Comparison of ENCODE assay signal across 8 mouse cellular contexts in genomic region chr19:34547976-34548375, GRCm38 (mm10). TPM values are rescaled to one million over a fixed set of nuclear protein-coding genes. Genes with fewer than 3 reads are reported as not detected.
DNase-seq lines count a peak whose midpoint lies in the region; ATAC-seq lines count a peak whose summit lies in the region.

No protein-coding gene starts in this region.

- no peak overlapping the region for H3K4me2 ChIP-seq in forebrain, embryonic 11.5 days (ENCODE audit: low read depth, low read length, severe bottlenecking)
- no peak overlapping the region for H3K4me2 ChIP-seq in forebrain, embryonic 13.5 days

- no peak overlapping the region for H3K27ac ChIP-seq in forebrain, embryonic 11.5 days (ENCODE audit: low read depth, low read length)
- H3K27ac ChIP-seq in forebrain, embryonic 13.5 days, result no peak overlapping the region

- H3K36me3 ChIP-seq in forebrain, embryonic 11.5 days (ENCODE audit: control insufficient read depth, insufficient read depth, low read length), result no peaks in the 10 kb centered on the region
- no peaks in the 10 kb centered on the region for H3K36me3 ChIP-seq in forebrain, embryonic 13.5 days (ENCODE audit: poor library complexity, severe bottlenecking)
- no peaks in the 10 kb centered on the region for H3K36me3 ChIP-seq in splenic B cell, adult 2 months (ENCODE audit: control insufficient read depth, insufficient read depth, low read length, poor library complexity, severe bottlenecking)

- no peak overlapping the region for H3K9ac ChIP-seq in forebrain, embryonic 11.5 days (ENCODE audit: low read length)
- H3K9ac ChIP-seq in forebrain, embryonic 13.5 days, result no peak overlapping the region

- no peaks in the 10 kb centered on the region for H3K9me3 ChIP-seq in forebrain, embryonic 11.5 days (ENCODE audit: control insufficient read depth, low read length)
- no peaks in the 10 kb centered on the region for H3K9me3 ChIP-seq in forebrain, embryonic 13.5 days (replicated peaks)

- no peak overlapping the region for H3K4me3 ChIP-seq in forebrain, embryonic 11.5 days (ENCODE audit: low read depth, low read length)
- H3K4me3 ChIP-seq in forebrain, embryonic 13.5 days, result no peak overlapping the region

- no peaks in the 10 kb centered on the region for H3K27me3 ChIP-seq in forebrain, embryonic 11.5 days (ENCODE audit: control insufficient read depth, insufficient read depth, low read length)
- H3K27me3 ChIP-seq in forebrain, embryonic 13.5 days, result no peaks in the 10 kb centered on the region
- H3K27me3 ChIP-seq in splenic B cell, adult 2 months (ENCODE audit: control insufficient read depth, insufficient read depth, low read length, poor library complexity, severe bottlenecking), result no peaks in the 10 kb centered on the region

- H3K4me1 ChIP-seq in forebrain, embryonic 11.5 days (replicated peaks; ENCODE audit: control insufficient read depth, insufficient read depth, low read length), result no peaks in the 10 kb centered on the region; the same call in 1 of the 2 replicates
- H3K4me1 ChIP-seq in forebrain, embryonic 13.5 days, result 0 out of 2 replicates have a peak, but pooled peaks cover 4% of the 10 kb centered on the region

- WGBS in forebrain, embryonic 11.5 days, result 30% methylated on average over 7 of the region's 7 CpGs
- WGBS in forebrain, embryonic 13.5 days, result 32% methylated on average over 7 of the region's 7 CpGs

- ATAC-seq in forebrain, embryonic 11.5 days (replicated peaks; ENCODE audit: low FRiP score), result no peak
- no peak for ATAC-seq in forebrain, embryonic 13.5 days
- peak; percentile 83 for ATAC-seq in granulocyte monocyte progenitor cell, adult 5-6 weeks (replicated peaks; ENCODE audit: poor library complexity, severe bottlenecking)
- ATAC-seq in megakaryocyte-erythroid progenitor cell, adult 5-6 weeks (replicated peaks; ENCODE audit: low FRiP score, low TSS enrichment, poor library complexity, severe bottlenecking), result peak; percentile 64

- peak; percentile 79 for DNase-seq in forebrain, embryonic 11.5 days (ENCODE audit: low spot score)
- peak; percentile 82 for DNase-seq in R1 (ENCODE audit: low read depth, low spot score)
- peak; percentile 63 to 79 for DNase-seq in cerebellum, postnatal 25 days
- peak; percentile 49 to 66 for DNase-seq in layer of hippocampus, postnatal 14 days (ENCODE audit: low spot score in 2 of 2)
- DNase-seq in splenic B cell, adult 2 months (ENCODE audit: low read depth, low spot score), result peak; percentile 94

RNA-seq across cellular contexts. Expression of gene Ifit2, which starts 2.5 kb away (rescaled TPM):
- 4.9 and 6.4 TPM in 2 replicates for polyA plus RNA-seq in forebrain, embryonic 11.5 days (2014; fragmentation: Nextera tagmentation; extraction: Ambion mirVana)
- polyA plus RNA-seq in forebrain, embryonic 13.5 days (2015; fragmentation: Nextera tagmentation; extraction: Ambion mirVana), result 5.1 and 6.0 TPM in 2 replicates
- 8.9 and 9.2 TPM in 2 replicates for total RNA-seq in granulocyte monocyte progenitor cell, adult 5-6 weeks (2014; fragmentation: Nextera tagmentation)
- total RNA-seq in granulocyte monocyte progenitor cell, adult 5-6 weeks (2017), result 17.8 and 19.6 TPM in 2 replicates
- total RNA-seq in layer of hippocampus, postnatal 14 days (2021), result 1 to 10 TPM; 3.2 to 4.3 TPM
- 7.1 and 7.6 TPM in 2 replicates for total RNA-seq in megakaryocyte-erythroid progenitor cell, adult 5-6 weeks (2014; fragmentation: Nextera tagmentation)
- 13.4 and 15.4 TPM in 2 replicates for total RNA-seq in megakaryocyte-erythroid progenitor cell, adult 5-6 weeks (2017)

RNA-seq across cellular contexts. Expression of gene Lipa, which starts 20.7 kb away (rescaled TPM):
- polyA plus RNA-seq in forebrain, embryonic 11.5 days (2014; fragmentation: Nextera tagmentation; extraction: Ambion mirVana), result 20.9 and 21.5 TPM in 2 replicates
- 12.7 and 13.6 TPM in 2 replicates for polyA plus RNA-seq in forebrain, embryonic 13.5 days (2015; fragmentation: Nextera tagmentation; extraction: Ambion mirVana)
- total RNA-seq in granulocyte monocyte progenitor cell, adult 5-6 weeks (2014; fragmentation: Nextera tagmentation), result 45.6 and 49.7 TPM in 2 replicates
- 31.4 and 33.1 TPM in 2 replicates for total RNA-seq in granulocyte monocyte progenitor cell, adult 5-6 weeks (2017)
- total RNA-seq in layer of hippocampus, postnatal 14 days (2021), result 10 to 100 TPM; 16.1 to 19.3 TPM
- 31.6 and 38.3 TPM in 2 replicates for total RNA-seq in megakaryocyte-erythroid progenitor cell, adult 5-6 weeks (2014; fragmentation: Nextera tagmentation)
- 26.1 and 28.3 TPM in 2 replicates for total RNA-seq in megakaryocyte-erythroid progenitor cell, adult 5-6 weeks (2017)

RNA-seq across cellular contexts. Expression of gene Ifit3, which starts 35.4 kb away (rescaled TPM):
- 0.25 and 0.52 TPM in 2 replicates for polyA plus RNA-seq in forebrain, embryonic 11.5 days (2014; fragmentation: Nextera tagmentation; extraction: Ambion mirVana)
- 0.26 and 0.43 TPM in 2 replicates for polyA plus RNA-seq in forebrain, embryonic 13.5 days (2015; fragmentation: Nextera tagmentation; extraction: Ambion mirVana)
- not detected in 2 replicates for total RNA-seq in granulocyte monocyte progenitor cell, adult 5-6 weeks (2014; fragmentation: Nextera tagmentation)
- 1.1 and 3.5 TPM in 2 replicates for total RNA-seq in granulocyte monocyte progenitor cell, adult 5-6 weeks (2017)
- total RNA-seq in layer of hippocampus, postnatal 14 days (2021), result 1 to 10 TPM in 1 of 2 experiments, under 1 TPM in 1; 0.95 to 1.2 TPM
- total RNA-seq in megakaryocyte-erythroid progenitor cell, adult 5-6 weeks (2014; fragmentation: Nextera tagmentation), result not detected in 2 replicates
- total RNA-seq in megakaryocyte-erythroid progenitor cell, adult 5-6 weeks (2017), result 0.69 and 1.2 TPM in 2 replicates

RNA-seq across cellular contexts. Expression of gene Ifit1bl1, which starts 53.8 kb away (rescaled TPM):
- 0.08 TPM in 1 of 2 replicates, not detected in the other for polyA plus RNA-seq in forebrain, embryonic 11.5 days (2014; fragmentation: Nextera tagmentation; extraction: Ambion mirVana)
- polyA plus RNA-seq in forebrain, embryonic 13.5 days (2015; fragmentation: Nextera tagmentation; extraction: Ambion mirVana), result 0.36 and 0.40 TPM in 2 replicates
- total RNA-seq in granulocyte monocyte progenitor cell, adult 5-6 weeks (2014; fragmentation: Nextera tagmentation), result not detected in 2 replicates
- total RNA-seq in granulocyte monocyte progenitor cell, adult 5-6 weeks (2017), result 0.46 and 0.56 TPM in 2 replicates
- 1 to 10 TPM; 1.3 to 1.4 TPM for total RNA-seq in layer of hippocampus, postnatal 14 days (2021)
- total RNA-seq in megakaryocyte-erythroid progenitor cell, adult 5-6 weeks (2014; fragmentation: Nextera tagmentation), result not detected in 2 replicates
- 0.46 TPM in 1 of 2 replicates, not detected in the other for total RNA-seq in megakaryocyte-erythroid progenitor cell, adult 5-6 weeks (2017)

RNA-seq across cellular contexts. Expression of gene Ifit3b, which starts 59.8 kb away (rescaled TPM):
- 0.21 TPM in 1 of 2 replicates, not detected in the other for polyA plus RNA-seq in forebrain, embryonic 11.5 days (2014; fragmentation: Nextera tagmentation; extraction: Ambion mirVana)
- not detected in 2 replicates for polyA plus RNA-seq in forebrain, embryonic 13.5 days (2015; fragmentation: Nextera tagmentation; extraction: Ambion mirVana)
- not detected in 2 replicates for total RNA-seq in granulocyte monocyte progenitor cell, adult 5-6 weeks (2014; fragmentation: Nextera tagmentation)
- not detected in 2 replicates for total RNA-seq in granulocyte monocyte progenitor cell, adult 5-6 weeks (2017)
- under 1 TPM; 0.43 to 0.81 TPM for total RNA-seq in layer of hippocampus, postnatal 14 days (2021)
- total RNA-seq in megakaryocyte-erythroid progenitor cell, adult 5-6 weeks (2014; fragmentation: Nextera tagmentation), result not detected in 2 replicates
- total RNA-seq in megakaryocyte-erythroid progenitor cell, adult 5-6 weeks (2017), result not detected in 2 replicates

Comparison
In these comparisons a context has a peak if more than half of its experiments do, and no peak if none do; other contexts are left out.
1. ATAC-seq: peak in granulocyte monocyte progenitor cell, adult 5-6 weeks (single experiment) and megakaryocyte-erythroid progenitor cell, adult 5-6 weeks (single experiment); none in forebrain, embryonic 11.5 days (single experiment) and forebrain, embryonic 13.5 days (single experiment).
2. Peak in every context shown above with its lines, with median percentiles within 50 percentile points of each other: DNase-seq.